Mouse (Mus musculus): ENCODE measurements around the gene Lpp. TPM values are rescaled to one million over a fixed set of nuclear protein-coding genes. Genes with fewer than 3 reads are reported as not detected.

Gene Lpp
- polyA plus RNA-seq, 1 experiment: 15.0 TPM

- Histone ChIP-seq H3K36me3 (ENCODE audit: control insufficient read depth, insufficient read depth, low read length) (no peaks in the 10 kb centered on the region), H3K4me3 (ENCODE audit: control insufficient read depth, insufficient read depth, low read length) (no peak overlapping the region), H3K4me1 (replicated peaks; ENCODE audit: control insufficient read depth, insufficient read depth, low read length) (peaks cover 26% of the 10 kb centered on the region), H3K27ac (ENCODE audit: control insufficient read depth, insufficient read depth, low read length) (no peak overlapping the region), H3K27me3 (ENCODE audit: control insufficient read depth, insufficient read depth, low read length) (no peaks in the 10 kb centered on the region)
- WGBS: 25% methylated on average over 6 of the region's 6 CpGs
- no peak for TF ChIP-seq CTCF (IDR thresholded peaks at IDR 0.05; ENCODE audit: borderline replicate concordance, control insufficient read depth, extremely low read depth, insufficient read depth, low read length, poor library complexity)
- TF ChIP-seq POLR2A (IDR thresholded peaks at IDR 0.05; ENCODE audit: control insufficient read depth, extremely low read depth, insufficient read depth, low read length, poor library complexity): no peak
- no peak for DNase-seq
These were observed 517.0 kb downstream of the Lpp start for GRCm38 (mm10) chr16:24910321-24910720.

- DNase-seq: peak; percentile 33
- 18% methylated on average over 3 of the region's 3 CpGs for WGBS
- H3K27me3 ChIP-seq (ENCODE audit: control insufficient read depth, insufficient read depth, low read length): no peaks in the 10 kb centered on the region
- H3K36me3 ChIP-seq (ENCODE audit: control insufficient read depth, insufficient read depth, low read length): no peaks in the 10 kb centered on the region
- no peak overlapping the region for H3K4me3 ChIP-seq (ENCODE audit: control insufficient read depth, insufficient read depth, low read length)
- H3K27ac ChIP-seq (ENCODE audit: control insufficient read depth, insufficient read depth, low read length): no peak overlapping the region
- no peak for TF ChIP-seq CTCF (IDR thresholded peaks at IDR 0.05; ENCODE audit: borderline replicate concordance, control insufficient read depth, extremely low read depth, insufficient read depth, low read length, poor library complexity)
- TF ChIP-seq POLR2A (IDR thresholded peaks at IDR 0.05; ENCODE audit: control insufficient read depth, extremely low read depth, insufficient read depth, low read length, poor library complexity): no peak
- H3K4me1 ChIP-seq (replicated peaks; ENCODE audit: control insufficient read depth, insufficient read depth, low read length): peaks cover 26% of the 10 kb centered on the region
These were observed 517.5 kb downstream of the Lpp start for GRCm38 (mm10) chr16:24910834-24911233.

GRCm38 (mm10) chr16:24912381-24912780 is 519.1 kb downstream of the Lpp start:
- no peak for DNase-seq
- WGBS: 93% methylated on average over 1 of the region's 1 CpGs
- H3K4me1 ChIP-seq (replicated peaks; ENCODE audit: control insufficient read depth, insufficient read depth, low read length): peaks cover 26% of the 10 kb centered on the region
- no peaks in the 10 kb centered on the region for H3K36me3 ChIP-seq (ENCODE audit: control insufficient read depth, insufficient read depth, low read length)
- TF ChIP-seq POLR2A (IDR thresholded peaks at IDR 0.05; ENCODE audit: control insufficient read depth, extremely low read depth, insufficient read depth, low read length, poor library complexity) (no peak), CTCF (IDR thresholded peaks at IDR 0.05; ENCODE audit: borderline replicate concordance, control insufficient read depth, extremely low read depth, insufficient read depth, low read length, poor library complexity) (no peak)
- H3K27me3 ChIP-seq (ENCODE audit: control insufficient read depth, insufficient read depth, low read length): no peaks in the 10 kb centered on the region
- no peak overlapping the region for H3K27ac ChIP-seq (ENCODE audit: control insufficient read depth, insufficient read depth, low read length)
- no peak overlapping the region for H3K4me3 ChIP-seq (ENCODE audit: control insufficient read depth, insufficient read depth, low read length)

- Histone ChIP-seq H3K27me3 (ENCODE audit: control insufficient read depth, insufficient read depth, low read length) (no peaks in the 10 kb centered on the region), H3K36me3 (ENCODE audit: control insufficient read depth, insufficient read depth, low read length) (no peaks in the 10 kb centered on the region), H3K27ac (ENCODE audit: control insufficient read depth, insufficient read depth, low read length) (no peak overlapping the region), H3K4me1 (replicated peaks; ENCODE audit: control insufficient read depth, insufficient read depth, low read length) (peaks cover 26% of the 10 kb centered on the region), H3K4me3 (ENCODE audit: control insufficient read depth, insufficient read depth, low read length) (no peak overlapping the region)
- no peak for DNase-seq
- WGBS: 1% methylated on average over 3 of the region's 3 CpGs
- TF ChIP-seq CTCF (IDR thresholded peaks at IDR 0.05; ENCODE audit: borderline replicate concordance, control insufficient read depth, extremely low read depth, insufficient read depth, low read length, poor library complexity) (no peak), POLR2A (IDR thresholded peaks at IDR 0.05; ENCODE audit: control insufficient read depth, extremely low read depth, insufficient read depth, low read length, poor library complexity) (no peak)
These were observed 519.7 kb downstream of the Lpp start for GRCm38 (mm10) chr16:24913021-24913420.

GRCm38 (mm10) chr16:24913641-24914392 is 520.5 kb downstream of the Lpp start:
- WGBS: 32% methylated on average over 7 of the region's 7 CpGs
- H3K4me1 ChIP-seq (replicated peaks; ENCODE audit: control insufficient read depth, insufficient read depth, low read length): peaks cover 22% of the 10 kb centered on the region
- TF ChIP-seq POLR2A (IDR thresholded peaks at IDR 0.05; ENCODE audit: control insufficient read depth, extremely low read depth, insufficient read depth, low read length, poor library complexity): no peak
- no peak for TF ChIP-seq CTCF (IDR thresholded peaks at IDR 0.05; ENCODE audit: borderline replicate concordance, control insufficient read depth, extremely low read depth, insufficient read depth, low read length, poor library complexity)
- no peak overlapping the region for H3K27ac ChIP-seq (ENCODE audit: control insufficient read depth, insufficient read depth, low read length)
- H3K27me3 ChIP-seq (ENCODE audit: control insufficient read depth, insufficient read depth, low read length): no peaks in the 10 kb centered on the region
- no peak overlapping the region for H3K4me3 ChIP-seq (ENCODE audit: control insufficient read depth, insufficient read depth, low read length)
- peak; percentile 43 for DNase-seq
- H3K36me3 ChIP-seq (ENCODE audit: control insufficient read depth, insufficient read depth, low read length): no peaks in the 10 kb centered on the region

- 83% methylated on average over 3 of the region's 3 CpGs for WGBS
- no peak for TF ChIP-seq CTCF (IDR thresholded peaks at IDR 0.05; ENCODE audit: borderline replicate concordance, control insufficient read depth, extremely low read depth, insufficient read depth, low read length, poor library complexity)
- TF ChIP-seq POLR2A (IDR thresholded peaks at IDR 0.05; ENCODE audit: control insufficient read depth, extremely low read depth, insufficient read depth, low read length, poor library complexity): no peak
- DNase-seq: no peak
- Histone ChIP-seq H3K27ac (ENCODE audit: control insufficient read depth, insufficient read depth, low read length) (no peak overlapping the region), H3K4me1 (replicated peaks; ENCODE audit: control insufficient read depth, insufficient read depth, low read length) (peaks cover 21% of the 10 kb centered on the region), H3K4me3 (ENCODE audit: control insufficient read depth, insufficient read depth, low read length) (no peak overlapping the region), H3K27me3 (ENCODE audit: control insufficient read depth, insufficient read depth, low read length) (no peaks in the 10 kb centered on the region), H3K36me3 (ENCODE audit: control insufficient read depth, insufficient read depth, low read length) (no peaks in the 10 kb centered on the region)
These were observed 521.1 kb downstream of the Lpp start for GRCm38 (mm10) chr16:24914393-24914751.

Measured in thymus, adult 2 months (tissue).